Mouse (Mus musculus) large intestine, adult 2 months (tissue): Measurements from ENCODE around the gene Ccr1. TPM values are rescaled to one million over a fixed set of nuclear protein-coding genes. Genes with fewer than 3 reads are reported as not detected.
"Not testable (repeated sequence)": the region's sequence is repeated elsewhere in the genome, so short reads cannot be mapped to it uniquely, and the experiment has no call there.

ENCODE experiments used
- DNase-seq: peaks from one replicate; pipeline ENCODE4 v3.0.0-alpha.2; 2012; ENCODE audit warnings: low read depth, low spot score
- WGBS: fragments of 180-500 bp; shearing (Covaris S2); methylation state at CpG from one replicate; pipeline ENCODE4 v1.1.7; 2018; 5-methylcytosine and 5-hydroxymethylcytosine counted together
- polyA plus RNA-seq: library from polyadenylated mRNA; depleted of rRNA; stranded (reverse); fragments of >200 nt; gene quantifications from 2 replicates; pipeline ENCODE4 v1.2.3, GENCODE M21; 2012; rRNA removed

Gene Ccr1
- polyA plus RNA-seq, result 4.4 and 5.2 TPM in 2 replicates

- DNase-seq, result peak; percentile 57
- 43% methylated on average over 1 of the region's 1 CpGs for WGBS
These were observed at the start of gene Ccr1 for GRCm38 (mm10) chr9:123968290-123968912. Ccr1 (minus strand) TSS chr9:123968692.

DNA sequence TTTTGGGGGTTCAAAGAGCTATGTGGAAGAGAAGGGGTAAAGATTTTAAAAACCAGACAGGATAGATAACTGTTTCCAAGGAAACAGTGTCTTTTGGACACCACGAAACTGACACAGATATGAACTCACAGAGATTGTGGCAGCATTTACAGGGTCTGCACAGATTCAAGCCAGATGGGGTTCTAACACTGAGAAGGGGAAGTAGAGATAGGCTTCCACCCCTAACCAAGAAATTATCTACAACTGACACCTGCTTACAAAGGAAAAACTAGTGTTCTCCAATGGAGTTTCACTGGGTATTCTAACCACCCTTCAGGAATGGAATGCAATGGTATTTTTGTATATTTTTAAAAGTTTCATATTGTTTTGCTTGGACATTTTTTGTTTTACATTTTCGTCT lies 47.6 kb upstream of the Ccr1 start:
- no peak for DNase-seq
- 65% methylated on average over 2 of the region's 2 CpGs for WGBS

- no peak for DNase-seq
- WGBS, result 83% methylated on average over 2 of the region's 2 CpGs
These were observed 46.6 kb upstream of the Ccr1 start for GRCm38 (mm10) chr9:124014985-124015652.

DNA sequence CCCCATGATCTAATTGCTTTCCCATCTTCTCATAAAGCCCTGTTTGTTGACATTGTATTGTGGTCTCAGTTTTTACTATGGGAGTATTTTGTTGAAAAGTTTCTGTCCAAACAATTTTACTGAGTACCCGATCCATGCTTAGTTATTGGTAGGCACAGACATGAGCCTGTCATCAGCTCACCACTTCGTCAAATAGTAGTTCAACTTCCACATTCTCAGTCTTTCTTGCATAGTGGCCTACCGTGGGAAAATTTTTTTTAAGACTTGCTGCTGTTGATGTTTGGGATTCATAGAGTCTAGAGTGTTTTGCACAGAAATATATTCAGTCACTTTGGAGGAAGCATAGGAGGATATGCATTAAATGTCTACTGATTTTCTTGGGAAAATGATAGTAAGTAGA lies 44.8 kb upstream of the Ccr1 start:
- WGBS, result 74% methylated on average over 3 of the region's 3 CpGs
- no peak for DNase-seq

- no peak for DNase-seq
- WGBS, result 70% methylated on average over 2 of the region's 2 CpGs
These were observed 44.2 kb upstream of the Ccr1 start for GRCm38 (mm10) chr9:124012691-124013090.

GRCm38 (mm10) chr9:123999784-124000183 lies 31.3 kb upstream of the Ccr1 start:
- WGBS, result 29% methylated on average over 2 of the region's 2 CpGs
- no peak for DNase-seq

DNA sequence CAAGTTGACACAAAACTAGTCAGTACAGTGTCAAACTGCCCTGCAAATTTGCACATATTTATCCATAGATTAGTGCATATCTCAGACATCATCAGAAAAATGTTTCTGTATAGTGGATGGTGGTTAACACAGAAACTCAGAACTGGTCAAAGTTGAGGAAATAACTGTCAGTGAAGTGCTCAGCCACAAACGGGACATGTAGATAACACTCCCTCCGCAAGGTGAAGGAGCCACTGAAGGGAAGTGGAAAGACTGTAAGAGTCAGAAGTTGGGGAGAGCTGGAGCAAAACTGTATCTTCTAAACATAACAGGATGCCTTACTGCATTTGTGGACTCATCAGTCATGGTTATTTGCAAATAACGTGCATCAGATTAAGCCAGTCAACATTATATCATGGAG lies 29.2 kb upstream of the Ccr1 start:
- 67% methylated on average over 3 of the region's 3 CpGs for WGBS
- DNase-seq, result no peak

- DNase-seq, result no peak
- 24% methylated on average over 1 of the region's 1 CpGs for WGBS
These were observed 22.9 kb upstream of the Ccr1 start for GRCm38 (mm10) chr9:123991312-123991906.

DNA sequence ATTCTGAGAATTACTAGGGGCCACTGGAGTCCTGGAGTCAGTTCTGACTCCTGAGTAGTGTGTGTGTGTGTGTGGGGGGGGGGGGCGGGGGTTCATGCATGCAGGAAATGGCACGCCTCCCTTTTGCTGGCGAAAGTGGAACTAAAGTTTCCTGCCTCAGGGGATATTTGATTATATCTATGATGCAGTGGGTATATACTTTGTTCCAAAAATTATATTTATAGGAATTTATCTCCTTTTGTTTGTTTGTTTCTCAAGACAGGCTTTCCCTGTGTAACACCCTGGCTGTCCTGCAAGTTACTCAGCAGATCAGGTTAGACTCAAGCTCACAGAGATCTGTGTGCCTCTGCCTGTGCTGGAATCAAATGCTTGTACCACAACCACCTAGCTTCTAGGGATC lies 21.2 kb upstream of the Ccr1 start:
- WGBS, result 44% methylated on average over 3 of the region's 3 CpGs
- no peak for DNase-seq

- WGBS, result 72% methylated on average over 2 of the region's 2 CpGs
- DNase-seq, result no peak
These were observed 17.7 kb upstream of the Ccr1 start for GRCm38 (mm10) chr9:123986217-123986616.

DNA sequence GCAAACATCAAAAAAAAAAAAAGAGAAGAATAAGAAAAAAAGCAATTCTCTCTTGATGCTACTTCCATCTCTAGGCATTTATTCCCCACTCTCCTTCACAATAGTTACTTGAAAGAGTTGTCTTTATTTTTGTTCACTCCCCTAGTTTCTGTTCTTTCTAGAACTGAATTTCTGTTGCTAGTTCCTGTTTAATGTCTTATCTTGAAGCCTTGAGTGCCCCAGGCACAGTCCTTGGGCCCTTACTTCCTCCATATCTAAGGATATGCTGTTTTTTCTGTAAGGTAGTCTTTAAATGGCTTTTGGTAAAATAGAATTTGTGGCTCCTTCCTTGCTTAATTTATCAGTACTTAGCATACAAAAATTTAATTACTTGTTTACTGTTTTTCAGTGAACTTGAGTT lies 16.5 kb upstream of the Ccr1 start:
- DNase-seq, result no peak

DNA sequence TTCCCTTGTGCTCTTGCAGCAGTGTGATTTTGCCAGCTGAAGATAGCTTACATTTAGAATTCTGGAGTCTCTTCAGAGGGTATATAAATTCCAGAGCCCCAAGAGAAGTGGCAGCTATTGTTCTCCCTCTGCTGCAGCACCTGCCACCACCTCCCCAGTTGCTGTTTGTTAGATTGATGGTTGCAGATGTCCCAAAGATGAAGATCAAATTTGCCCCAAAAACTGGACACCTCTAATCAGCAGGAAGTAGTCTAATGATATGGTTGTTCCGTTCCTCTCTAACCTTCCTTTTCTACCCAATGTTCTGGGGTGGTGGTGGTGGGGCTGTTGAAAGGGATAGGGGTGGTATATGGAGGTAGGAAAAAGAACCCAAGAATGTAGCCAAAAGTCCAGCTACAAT lies 14.2 kb upstream of the Ccr1 start:
- WGBS, result 76% methylated on average over 1 of the region's 1 CpGs
- DNase-seq, result no peak

DNA sequence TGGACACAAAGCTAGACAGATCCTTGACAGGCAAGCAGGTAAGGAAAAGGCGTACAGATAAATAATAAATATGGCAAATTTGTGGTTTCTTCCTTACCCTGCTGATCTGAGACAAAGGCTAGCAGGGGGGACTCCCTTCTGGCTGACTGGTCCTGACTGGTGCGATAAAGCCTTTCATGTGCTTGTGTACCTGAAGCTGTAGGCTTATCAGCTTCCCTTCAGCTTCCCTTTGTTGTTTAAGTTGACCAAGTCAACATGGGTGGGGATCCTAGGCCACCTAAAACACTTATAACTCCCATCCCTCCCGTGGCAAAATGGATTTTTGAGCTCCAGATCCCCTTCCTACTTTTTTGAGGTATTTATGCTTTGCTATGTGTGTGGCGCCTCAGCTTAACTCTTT lies 13.4 kb upstream of the Ccr1 start:
- DNase-seq, result no peak
- WGBS, result 69% methylated on average over 4 of the region's 4 CpGs

DNA sequence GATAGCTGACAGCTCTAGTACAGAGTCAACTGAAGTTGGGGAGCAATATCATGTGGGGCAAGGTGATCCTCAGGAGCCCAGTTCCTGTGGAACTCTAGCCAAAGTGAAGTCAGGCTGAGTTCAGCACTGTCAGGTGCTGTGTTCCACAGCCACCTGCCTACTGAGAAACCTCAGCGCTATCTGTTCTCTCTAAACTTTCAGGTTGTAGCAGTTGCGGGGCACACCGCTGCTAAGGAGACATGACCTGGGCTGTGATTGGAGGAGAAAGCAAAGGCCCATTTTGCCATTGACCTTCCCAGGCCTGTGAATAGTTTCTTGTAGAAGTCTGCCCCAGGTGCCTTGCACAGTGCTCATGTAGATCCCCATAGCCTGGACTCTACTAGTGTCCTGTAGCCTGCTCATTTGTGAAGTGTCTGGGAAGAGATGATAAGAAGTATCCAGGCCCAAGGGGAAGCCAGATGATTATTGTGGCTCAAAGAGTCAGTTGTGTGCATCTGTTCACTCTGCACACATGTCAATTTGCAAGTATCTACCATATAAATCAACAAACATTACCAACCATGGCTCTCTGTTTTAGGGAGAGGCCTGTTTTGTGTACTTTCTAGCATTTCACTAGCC lies 12.5 kb upstream of the Ccr1 start:
- DNase-seq, result not testable (repeated sequence)
- no CpG with 5 or more reads among the region's 3 CpGs for WGBS

- WGBS, result 15% methylated on average over 1 of the region's 1 CpGs
- DNase-seq, result no peak
These were observed 9.8 kb upstream of the Ccr1 start, which contains the start of gene Ccr1l1 for GRCm38 (mm10) chr9:123978308-123978707. Ccr1l1 (minus strand) TSS chr9:123978408.

DNA sequence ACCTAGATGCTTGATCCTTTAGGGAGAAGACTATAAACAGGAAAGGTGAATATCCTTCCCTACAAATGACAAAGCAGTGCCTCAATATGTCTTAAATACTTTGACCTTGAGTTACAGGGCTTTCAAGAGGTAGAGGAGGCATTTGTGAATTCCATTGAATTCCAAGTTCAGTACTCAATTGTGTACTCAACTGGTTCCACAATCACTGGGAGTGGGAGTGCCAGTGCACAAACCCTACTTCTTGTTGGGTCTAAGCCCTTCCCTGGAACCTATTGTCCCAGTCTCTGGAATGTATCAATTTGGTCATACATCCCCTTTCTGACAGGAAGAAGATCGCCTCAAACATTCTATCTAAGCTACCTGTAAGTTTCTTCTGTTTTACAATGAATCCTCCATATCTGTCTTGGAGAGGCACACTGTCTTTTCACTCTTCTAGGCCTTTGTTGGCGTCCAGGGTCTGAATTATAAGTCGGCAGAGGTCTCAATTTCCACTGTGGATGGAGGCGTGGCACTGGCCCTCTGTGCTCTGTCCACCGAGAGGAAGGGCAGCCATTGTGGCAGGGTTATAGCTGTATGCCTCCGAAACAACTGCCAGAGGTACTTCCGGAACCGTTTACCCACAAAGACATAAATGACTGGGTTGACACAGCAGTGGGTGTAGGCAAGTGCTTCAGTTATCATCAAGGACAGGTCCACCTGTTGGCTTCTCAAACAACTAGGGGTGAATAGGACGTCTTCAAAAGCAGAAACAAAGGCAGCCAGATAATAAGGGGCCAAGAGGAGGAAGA lies 8.6 kb upstream of the Ccr1 start:
- no peak for DNase-seq
- WGBS, result 79% methylated on average over 9 of the region's 9 CpGs

- no peak for DNase-seq
- WGBS, result 86% methylated on average over 2 of the region's 2 CpGs
These were observed 7.1 kb upstream of the Ccr1 start for GRCm38 (mm10) chr9:123975630-123976029.

- whole genome bisulfite sequencing, result 84% methylated on average over 1 of the region's 4 CpGs
- not testable (repeated sequence) for DNase-seq
These were observed 1.5 kb downstream of the Ccr1 start for GRCm38 (mm10) chr9:123966858-123967495.

GRCm38 (mm10) chr9:123964776-123965175 lies 3.7 kb downstream of the Ccr1 start:
- 79% methylated on average over 3 of the region's 3 CpGs for WGBS
- no peak for DNase-seq

- WGBS, result 83% methylated on average over 1 of the region's 1 CpGs
- DNase-seq, result no peak
These were observed 8.3 kb downstream of the Ccr1 start for GRCm38 (mm10) chr9:123960161-123960560.
